Mouse (Mus musculus) left cerebral cortex, adult 8-10 months (tissue): ENCODE data around the gene Crls1. TPM values are rescaled to one million over a fixed set of nuclear protein-coding genes. Genes with fewer than 3 reads are reported as not detected.

Source experiments
- DNase-seq, 2 experiments: peaks; one replicate each; pipeline ENCODE4 v3.0.0; 2022; ENCODE audit warnings: low spot score in 2 of 2
- total RNA-seq, 4 experiments: library from RNA; stranded (reverse); gene quantifications; 2 replicates each; pipeline ENCODE4 v1.2.4; 2022

The Crls1 gene
- total RNA-seq, 4 experiments from 2014 or later, result 28.5 to 31.1 (median 29.3) TPM

GRCm38 (mm10) chr2:132884303-132884967, 38.0 kb downstream of the Crls1 start:
- DNase-seq, result no peak

- DNase-seq, result no peak
These were observed 38.8 kb downstream of the Crls1 start for GRCm38 (mm10) chr2:132885312-132885711.

GRCm38 (mm10) chr2:132893826-132894225, 47.4 kb downstream of the Crls1 start:
- no peak for DNase-seq

GRCm38 (mm10) chr2:132898211-132898610, 51.7 kb downstream of the Crls1 start:
- DNase-seq, result no peak

GRCm38 (mm10) chr2:132900596-132900995, 54.1 kb downstream of the Crls1 start:
- DNase-seq, result no peak

GRCm38 (mm10) chr2:132901636-132902035, 55.2 kb downstream of the Crls1 start:
- DNase-seq, result no peak

GRCm38 (mm10) chr2:132902056-132902455, 55.6 kb downstream of the Crls1 start:
- DNase-seq, result no peak

- DNase-seq, result peak in 1 of 2 experiments; percentile 40
These were observed 57.0 kb downstream of the Crls1 start for GRCm38 (mm10) chr2:132903498-132903897.

GRCm38 (mm10) chr2:132904961-132905360, 58.5 kb downstream of the Crls1 start:
- DNase-seq, result no peak

GRCm38 (mm10) chr2:132906763-132907162, 60.3 kb downstream of the Crls1 start:
- no peak for DNase-seq

GRCm38 (mm10) chr2:132914785-132915184, 68.3 kb downstream of the Crls1 start:
- peak in 1 of 2 experiments; percentile 48 for DNase-seq

Other genes starting within 250 kb of the Crls1 start
- gene Shld1, start 159.7 kb upstream of the Crls1 start, total RNA-seq, result 10 to 100 TPM in 2 of 4 experiments, 1 to 10 TPM in 2; 8.9 to 12.7 (median 10.9) TPM
- gene Chgb, start 65.4 kb upstream of the Crls1 start, total RNA-seq, result 100 to 1,000 TPM; 213 to 265 (median 237) TPM
- gene Trmt6, start 30.6 kb upstream of the Crls1 start, total RNA-seq, result 10 to 100 TPM; 22.2 to 29.8 (median 26.0) TPM
- gene Mcm8, start 30.5 kb upstream of the Crls1 start, total RNA-seq, result 1 to 10 TPM; 4.5 to 5.8 (median 4.6) TPM
- gene Lrrn4, start 34.2 kb downstream of the Crls1 start, total RNA-seq, result under 1 TPM; 0.11 to 0.65 (median 0.34) TPM
- gene Fermt1, start 99.2 kb downstream of the Crls1 start, total RNA-seq, result 1 to 10 TPM in 3 of 4 experiments, under 1 TPM in 1; 0.82 to 2.1 (median 1.2) TPM